19 mouse cellular contexts compared by ENCODE assay signal in genomic region chr14:62084047-62084446, GRCm38 (mm10).
DNase-seq lines count a peak whose midpoint lies in the region; ATAC-seq and TF ChIP-seq lines count a peak whose summit lies in the region.
"Had no signal": no experiment of that assay in that cellular context is flagged by ENCODE, and none has a peak within 500 bp of the region (broad histone marks: within the 10 kb centered on the region; RNA-seq: fewer than 3 reads in every experiment).

No protein-coding gene starts in this region.

- in situ Hi-C loops in ES-E14 (cut with MboI; ENCODE audit: low sequenced_read_pairs in 2 of 2, unreplicated experiment in 2 of 2): no loop called here

- H3K27ac ChIP-seq in heart, postnatal 0 days (ENCODE audit: low read depth): no peak overlapping the region
- no peak overlapping the region for H3K27ac ChIP-seq in layer of hippocampus, adult 2 months
- no peak overlapping the region for H3K27ac ChIP-seq in ES-E14 (ENCODE audit: insufficient read depth, low read depth, low read length, poor library complexity, severe bottlenecking)
- H3K27ac ChIP-seq: embryonic facial prominence, embryonic 15.5 days; hindbrain, embryonic 13.5 days; limb, embryonic 13.5 days; liver, embryonic 15.5 days; neural tube, embryonic 15.5 days had no signal

- WGBS in heart, postnatal 0 days: 44% methylated on average over 2 of the region's 2 CpGs

- no peaks in the 10 kb centered on the region for H3K36me3 ChIP-seq in heart, postnatal 0 days (replicated peaks; ENCODE audit: control insufficient read depth, insufficient read depth, low read length)
- no peaks in the 10 kb centered on the region for H3K36me3 ChIP-seq in ES-E14 (ENCODE audit: control insufficient read depth, insufficient read depth, low read length, poor library complexity, severe bottlenecking)
- H3K36me3 ChIP-seq: embryonic facial prominence, embryonic 15.5 days; hindbrain, embryonic 13.5 days; limb, embryonic 13.5 days; liver, embryonic 15.5 days; neural tube, embryonic 15.5 days had no signal

- no peaks in the 10 kb centered on the region for H3K4me1 ChIP-seq in heart, postnatal 0 days (ENCODE audit: control insufficient read depth, insufficient read depth)
- H3K4me1 ChIP-seq in ES-E14 (ENCODE audit: control insufficient read depth in 2 of 2, insufficient read depth in 2 of 2, low read length in 2 of 2, poor library complexity in 1 of 2): no peaks in the 10 kb centered on the region
- H3K4me1 ChIP-seq: hindbrain, embryonic 13.5 days; liver, embryonic 15.5 days; neural tube, embryonic 15.5 days had no signal

- no peaks in the 10 kb centered on the region for H3K27me3 ChIP-seq in heart, postnatal 0 days (ENCODE audit: control insufficient read depth, insufficient read depth, low read length)
- H3K27me3 ChIP-seq: embryonic facial prominence, embryonic 15.5 days; limb, embryonic 13.5 days; liver, embryonic 15.5 days; neural tube, embryonic 15.5 days had no signal

- H3K9ac ChIP-seq in heart, postnatal 0 days (replicated peaks; ENCODE audit: low read depth, low read length): no peak overlapping the region
- H3K9ac ChIP-seq in ES-E14 (ENCODE audit: insufficient read depth, low read depth, low read length, poor library complexity, severe bottlenecking): no peak overlapping the region
- H3K9ac ChIP-seq: embryonic facial prominence, embryonic 15.5 days; hindbrain, embryonic 13.5 days; limb, embryonic 13.5 days; liver, embryonic 15.5 days; neural tube, embryonic 15.5 days had no signal

- H3K9me3 ChIP-seq in heart, postnatal 0 days (replicated peaks; ENCODE audit: control insufficient read depth, low read length): no peaks in the 10 kb centered on the region
- no peaks in the 10 kb centered on the region for H3K9me3 ChIP-seq in ES-E14 (ENCODE audit: control insufficient read depth, insufficient read depth, low read depth, low read length)
- H3K9me3 ChIP-seq: embryonic facial prominence, embryonic 15.5 days; hindbrain, embryonic 13.5 days; limb, embryonic 13.5 days; liver, embryonic 15.5 days; neural tube, embryonic 15.5 days had no signal

- intact Hi-C loops in heart, postnatal 25 days (cut with DNase I): no loop called here

- TF ChIP-seq EP300 in heart, postnatal 0 days (IDR thresholded peaks at IDR 0.05; ENCODE audit: low read depth): no peak

- H3K4me3 ChIP-seq in heart, postnatal 0 days (ENCODE audit: low read depth, low read length): no peak overlapping the region
- no peak overlapping the region for H3K4me3 ChIP-seq in layer of hippocampus, adult 2 months
- H3K4me3 ChIP-seq in ES-E14 (ENCODE audit: insufficient read depth in 1 of 2, low read depth in 1 of 2, low read length in 2 of 2, poor library complexity in 1 of 2, severe bottlenecking in 1 of 2): no peak overlapping the region
- H3K4me3 ChIP-seq: embryonic facial prominence, embryonic 15.5 days; hindbrain, embryonic 13.5 days; limb, embryonic 13.5 days; liver, embryonic 15.5 days; myocyte; neural tube, embryonic 15.5 days had no signal

- no peak for DNase-seq in heart, postnatal 0 days (ENCODE audit: low spot score)
- DNase-seq in heart, postnatal 25 days (ENCODE audit: low spot score): no peak
- DNase-seq in layer of hippocampus, adult 2 months (ENCODE audit: low spot score in 2 of 2): no peak
- no peak for DNase-seq in layer of hippocampus, postnatal 25 days (ENCODE audit: extremely low spot score in 1 of 2, low spot score in 1 of 2)
- DNase-seq in A20 (ENCODE audit: low read depth, low spot score) (peak; percentile 6), ES-E14 (ENCODE audit: low read depth, low spot score) (no peak)
- no peak for DNase-seq in thymus, postnatal 14 days
- DNase-seq: adrenal gland, postnatal 25 days; cerebellum, adult 9-11 months; heart, postnatal 10 days; midbrain, embryonic 14.5 days; right cerebral cortex, postnatal 25 days; thymus, postnatal 25 days had no signal

- ATAC-seq in heart, postnatal 0 days (ENCODE audit: insufficient read depth, low read depth): no peak

- H3K4me2 ChIP-seq in heart, postnatal 0 days (ENCODE audit: low read depth, low read length): no peak overlapping the region
- H3K4me2 ChIP-seq: embryonic facial prominence, embryonic 15.5 days; hindbrain, embryonic 13.5 days; limb, embryonic 13.5 days; liver, embryonic 15.5 days; neural tube, embryonic 15.5 days had no signal

- TF ChIP-seq CTCF in heart, postnatal 0 days (IDR thresholded peaks at IDR 0.05; ENCODE audit: low read depth): peak; percentile 22
- TF ChIP-seq CTCF in layer of hippocampus, adult 2 months (conservative IDR thresholded peaks at IDR 0.05): peak; percentile 47

TF ChIP-seq in ES-E14, 5 proteins besides CTCF, POLR2A, EP300 and RAD21:
- TF ChIP-seq ZC3H11A (IDR thresholded peaks at IDR 0.05; ENCODE audit: borderline replicate concordance, low read depth, low read length) (0 out of 2 replicates have a peak, but pooled peaks have one; percentile 4), CHD2 (IDR thresholded peaks at IDR 0.05; ENCODE audit: low read depth, low read length) (no peak)
